Mouse (Mus musculus): ENCODE measurements at regions not wholly inside any gene's neighbourhood (a gene's known extent, or its start where the extent isn't known, plus 50 kb on each side); places are given as distances from the start of the nearest gene placed in this dataset.

DNA sequence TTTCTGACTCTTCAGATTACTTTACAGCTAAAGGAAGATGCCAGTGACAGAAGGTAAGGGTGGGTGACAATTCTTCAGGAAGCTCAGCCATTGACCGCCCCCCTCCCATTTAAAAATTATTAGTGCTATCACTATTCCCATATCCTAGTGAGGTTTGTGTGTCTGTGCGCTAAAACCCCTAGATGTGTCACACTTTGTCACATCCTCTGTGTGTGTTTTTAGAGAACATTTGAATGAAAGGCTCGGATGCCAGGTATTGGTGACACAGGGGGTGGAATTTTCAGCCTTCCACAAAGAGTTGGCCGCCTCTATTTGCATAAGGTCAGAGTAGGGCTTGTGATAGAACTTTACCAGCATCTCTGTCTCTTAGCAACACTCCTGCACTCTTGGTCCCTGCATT is 83.4 kb downstream of the Nr2f2 start:
- TF ChIP-seq CTCF (conservative IDR thresholded peaks at IDR 0.05; ENCODE audit: insufficient read depth, insufficient read length, low read depth, low read length) (no peak), POLR2A (IDR thresholded peaks at IDR 0.05; ENCODE audit: low read depth, low read length) (no peak)
